Mouse (Mus musculus) hindbrain, embryonic 14.5 days (tissue): ENCODE results near the gene Vat1. TPM values are rescaled to one million over a fixed set of nuclear protein-coding genes. Genes with fewer than 3 reads are reported as not detected.

Source experiments
- ATAC-seq: fragments of 200-750 bp; cut with Nextera tagmentation; 2 replicates; pipeline ENCODE4 v1.8.0; 2017; ENCODE audit warnings: moderate number of reproducible peaks, mild to moderate bottlenecking, moderate TSS enrichment, moderate library complexity; ENCODE audit not compliant: low FRiP score
- DNase-seq: peaks from one replicate; pipeline ENCODE4 v3.0.0-alpha.2; 2015; ENCODE audit warnings: low spot score
- H3K27ac ChIP-seq: fragments of 300-500 bp; sonication (generic); 2 replicates; pipeline ENCODE4 v1.5.1; 2014; ENCODE audit warnings: mild to moderate bottlenecking, moderate library complexity
- H3K27me3 ChIP-seq: fragments of 300-500 bp; sonication (generic); 2 replicates; pipeline ENCODE4 v1.6.1; 2014; ENCODE audit warnings: mild to moderate bottlenecking, low read length, mixed read lengths; ENCODE audit not compliant: control insufficient read depth, insufficient read depth
- H3K36me3 ChIP-seq: fragments of 300-500 bp; sonication (generic); replicated peaks from 2 replicates; pipeline ENCODE4 v1.6.1; 2014; ENCODE audit not compliant: control insufficient read depth, insufficient read depth
- H3K4me1 ChIP-seq: fragments of 300-500 bp; sonication (generic); replicated peaks from 2 replicates; pipeline ENCODE4 v1.6.1; 2014; ENCODE audit warnings: antibody characterized with exemption, low read length, mixed read lengths; ENCODE audit not compliant: control insufficient read depth, insufficient read depth
- H3K4me2 ChIP-seq: fragments of 300-500 bp; sonication (generic); replicated peaks from 2 replicates; pipeline ENCODE4 v1.6.1; 2014; ENCODE audit warnings: mild to moderate bottlenecking, moderate library complexity
- H3K4me3 ChIP-seq: fragments of 300-500 bp; sonication (generic); replicated peaks from 2 replicates; pipeline ENCODE4 v1.5.1; 2014; ENCODE audit warnings: mild to moderate bottlenecking, low read length
- H3K9ac ChIP-seq: fragments of 300-500 bp; sonication (generic); 2 replicates; pipeline ENCODE4 v1.6.1; 2014
- H3K9me3 ChIP-seq: fragments of 300-500 bp; sonication (generic); 2 replicates; pipeline ENCODE4 v1.6.1; 2016; ENCODE audit warnings: low read length; ENCODE audit not compliant: control insufficient read depth
- WGBS: fragments of 180-500 bp; shearing (Covaris S2); extraction: QIAGEN DNeasy Blood & Tissue Kit; methylation state at CpG from one replicate; pipeline ENCODE4 v1.1.7; 2014; 5-methylcytosine and 5-hydroxymethylcytosine counted together
- polyA plus RNA-seq: library from polyadenylated mRNA; unstranded; fragments of >200 nt; fragmentation: Nextera tagmentation; extraction: Ambion mirVana; gene quantifications from 2 replicates; pipeline ENCODE4 v1.2.1, GENCODE M21; 2014

Gene Vat1
- polyA plus RNA-seq, result 99.9 and 117 TPM in 2 replicates

GRCm38 (mm10) chr11:101465869-101466551 lies at the start of gene Vat1:
Gene Vat1, minus strand, starts transcription at chr11:101466230.
- Histone ChIP-seq H3K27me3 (no peaks in the 10 kb centered on the region), H3K9ac (peak within 1 kb of the TSS; percentile 84), H3K36me3 (peaks cover 21% of the 10 kb centered on the region), H3K9me3 (no peaks in the 10 kb centered on the region), H3K4me1 (peaks cover 40% of the 10 kb centered on the region), H3K4me2 (peak within 1 kb of the TSS; percentile 80), H3K27ac (peak within 1 kb of the TSS; percentile 94), H3K4me3 (peak within 1 kb of the TSS; percentile 64)
- ATAC-seq (peak; percentile 75), DNase-seq (peak; percentile 76)
- under 1% methylated on average over 60 of the region's 60 CpGs for WGBS

- Histone ChIP-seq H3K4me1 (no peaks in the 10 kb centered on the region), H3K4me2 (no peak overlapping the region), H3K9ac (no peak overlapping the region), H3K4me3 (no peak overlapping the region), H3K27me3 (no peaks in the 10 kb centered on the region), H3K9me3 (no peaks in the 10 kb centered on the region), H3K27ac (no peak overlapping the region), H3K36me3 (no peaks in the 10 kb centered on the region)
- ATAC-seq (no peak), DNase-seq (no peak)
- WGBS, result 95% methylated on average over 7 of the region's 7 CpGs
Observed at GRCm38 (mm10) chr11:101507090-101507489, 41.1 kb upstream of the Vat1 start.

- Histone ChIP-seq H3K4me3 (no peak overlapping the region), H3K27ac (no peak overlapping the region), H3K9ac (no peak overlapping the region), H3K9me3 (no peaks in the 10 kb centered on the region), H3K4me1 (no peaks in the 10 kb centered on the region), H3K27me3 (no peaks in the 10 kb centered on the region), H3K36me3 (no peaks in the 10 kb centered on the region), H3K4me2 (no peak overlapping the region)
- DNase-seq, result no peak
- no peak for ATAC-seq
- 84% methylated on average over 5 of the region's 5 CpGs for WGBS
Observed at GRCm38 (mm10) chr11:101506269-101506780, 40.3 kb upstream of the Vat1 start.

GRCm38 (mm10) chr11:101486126-101486525 lies 20.1 kb upstream of the Vat1 start:
- ATAC-seq (no peak), DNase-seq (no peak)
- H3K9ac ChIP-seq, result no peak overlapping the region
- H3K9me3 ChIP-seq, result no peaks in the 10 kb centered on the region
- no peak overlapping the region for H3K4me3 ChIP-seq
- 0 out of 2 replicates have a peak, but pooled peaks cover 5% of the 10 kb centered on the region for H3K4me1 ChIP-seq
- no peak overlapping the region for H3K27ac ChIP-seq
- 75% methylated on average over 6 of the region's 6 CpGs for WGBS
- no peaks in the 10 kb centered on the region for H3K27me3 ChIP-seq
- H3K36me3 ChIP-seq, result 0 out of 2 replicates have a peak, but pooled peaks cover 5% of the 10 kb centered on the region
- no peak overlapping the region for H3K4me2 ChIP-seq

GRCm38 (mm10) chr11:101485509-101486028 lies 19.5 kb upstream of the Vat1 start:
- no peak for DNase-seq
- Histone ChIP-seq H3K9ac (no peak overlapping the region; the same call in 1 of the 2 replicates), H3K27me3 (no peaks in the 10 kb centered on the region), H3K4me2 (no peak overlapping the region), H3K27ac (no peak overlapping the region), H3K9me3 (no peaks in the 10 kb centered on the region), H3K4me1 (0 out of 2 replicates have a peak, but pooled peaks cover 5% of the 10 kb centered on the region), H3K36me3 (0 out of 2 replicates have a peak, but pooled peaks cover 5% of the 10 kb centered on the region), H3K4me3 (no peak overlapping the region)
- no peak for ATAC-seq
- WGBS, result 48% methylated on average over 6 of the region's 6 CpGs

GRCm38 (mm10) chr11:101484814-101485213 lies 18.8 kb upstream of the Vat1 start:
- Histone ChIP-seq H3K4me2 (no peak overlapping the region), H3K27me3 (no peaks in the 10 kb centered on the region), H3K9ac (no peak overlapping the region), H3K4me1 (0 out of 2 replicates have a peak, but pooled peaks cover 5% of the 10 kb centered on the region), H3K4me3 (no peak overlapping the region), H3K27ac (no peak overlapping the region), H3K36me3 (0 out of 2 replicates have a peak, but pooled peaks cover 5% of the 10 kb centered on the region), H3K9me3 (no peaks in the 10 kb centered on the region)
- ATAC-seq (no peak), DNase-seq (no peak)
- WGBS, result 92% methylated on average over 7 of the region's 7 CpGs

- Histone ChIP-seq H3K27ac (peak overlapping the region; percentile 21; the same call in 1 of the 2 replicates), H3K36me3 (0 out of 2 replicates have a peak, but pooled peaks cover 5% of the 10 kb centered on the region), H3K9me3 (no peaks in the 10 kb centered on the region), H3K4me2 (no peak overlapping the region), H3K27me3 (no peaks in the 10 kb centered on the region), H3K9ac (no peak overlapping the region), H3K4me1 (peaks cover 9% of the 10 kb centered on the region; the same call in 1 of the 2 replicates), H3K4me3 (no peak overlapping the region)
- WGBS, result 59% methylated on average over 6 of the region's 6 CpGs
- DNase-seq, result no peak
- no peak for ATAC-seq
Observed at GRCm38 (mm10) chr11:101484245-101484644, 18.2 kb upstream of the Vat1 start.

GRCm38 (mm10) chr11:101483804-101484203 lies 17.8 kb upstream of the Vat1 start:
- H3K9me3 ChIP-seq, result no peaks in the 10 kb centered on the region
- peaks cover 13% of the 10 kb centered on the region; the same call in 1 of the 2 replicates for H3K4me1 ChIP-seq
- no peak overlapping the region for H3K4me2 ChIP-seq
- no peak overlapping the region for H3K4me3 ChIP-seq
- 15% methylated on average over 3 of the region's 3 CpGs for WGBS
- H3K36me3 ChIP-seq, result 0 out of 2 replicates have a peak, but pooled peaks cover 5% of the 10 kb centered on the region
- H3K27me3 ChIP-seq, result no peaks in the 10 kb centered on the region
- H3K27ac ChIP-seq, result peak overlapping the region; percentile 43; the same call in 1 of the 2 replicates
- DNase-seq (no peak), ATAC-seq (no peak)
- no peak overlapping the region for H3K9ac ChIP-seq

GRCm38 (mm10) chr11:101480912-101481311 lies 14.9 kb upstream of the Vat1 start:
- Histone ChIP-seq H3K27ac (no peak overlapping the region), H3K4me1 (peaks cover 25% of the 10 kb centered on the region)
- no peak for ATAC-seq

More at GRCm38 (mm10) chr11:101480912-101481311, 14.9 kb upstream of the Vat1 start:
- Histone ChIP-seq H3K4me3 (no peak overlapping the region), H3K9ac (no peak overlapping the region), H3K9me3 (no peaks in the 10 kb centered on the region), H3K4me2 (no peak overlapping the region), H3K36me3 (no peaks in the 10 kb centered on the region), H3K27me3 (no peaks in the 10 kb centered on the region)
- DNase-seq, result no peak
- 58% methylated on average over 6 of the region's 6 CpGs for WGBS
